Mouse (Mus musculus) megakaryocyte, embryonic 14.5 days (primary cell): ENCODE results near the gene Rmnd5b.

ENCODE experiments used
- FLI1 ChIP-seq: IDR thresholded peaks from 2 replicates; pipeline ENCODE4 v1.6.1; 2012; ENCODE audit warnings: low read length, inconsistent platforms, mixed read lengths
- GATA1 ChIP-seq: IDR thresholded peaks from 3 replicates; pipeline ENCODE4 v1.6.1; 2012; ENCODE audit warnings: mixed read lengths, low read length, inconsistent platforms, borderline replicate concordance

- TF ChIP-seq GATA1: no peak
- no peak for TF ChIP-seq FLI1
These were observed 58.1 kb downstream of the Rmnd5b start for GRCm38 (mm10) chr11:51577587-51577986.
